Mouse (Mus musculus) cerebellum, adult 9-10 months (tissue): ENCODE measurements around the gene Omd.

Experiments used
- DNase-seq: peaks from one replicate; pipeline ENCODE4 v3.0.0; 2022

The Omd gene

DNA sequence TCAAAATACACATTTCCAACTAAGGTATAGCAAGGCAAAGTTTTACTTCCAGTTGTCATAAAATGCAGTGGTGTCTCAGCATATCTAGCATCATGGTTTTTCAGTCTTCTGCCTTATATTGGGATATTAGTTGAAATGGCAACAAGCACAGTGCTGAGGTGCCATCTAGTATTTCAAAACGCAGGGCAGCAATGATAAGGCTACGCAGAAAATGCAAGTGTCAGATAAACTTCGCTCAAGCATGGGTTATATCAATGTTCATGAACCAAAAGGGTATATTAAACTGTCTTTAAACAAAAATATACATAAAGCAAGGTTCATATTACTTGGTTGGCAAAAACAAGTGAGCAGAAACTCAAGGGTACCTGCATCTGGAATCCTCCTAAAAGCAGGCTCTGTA is 34.8 kb downstream of the Omd start:
- no peak for DNase-seq

GRCm38 (mm10) chr13:49618365-49618764 is 36.1 kb downstream of the Omd start:
- no peak for DNase-seq

GRCm38 (mm10) chr13:49623216-49623615 is 41.0 kb downstream of the Omd start:
- DNase-seq: no peak

- no peak for DNase-seq
Observed at GRCm38 (mm10) chr13:49628167-49628566, 45.9 kb downstream of the Omd start.

GRCm38 (mm10) chr13:49629076-49629475 is 46.8 kb downstream of the Omd start:
- no peak for DNase-seq

DNA sequence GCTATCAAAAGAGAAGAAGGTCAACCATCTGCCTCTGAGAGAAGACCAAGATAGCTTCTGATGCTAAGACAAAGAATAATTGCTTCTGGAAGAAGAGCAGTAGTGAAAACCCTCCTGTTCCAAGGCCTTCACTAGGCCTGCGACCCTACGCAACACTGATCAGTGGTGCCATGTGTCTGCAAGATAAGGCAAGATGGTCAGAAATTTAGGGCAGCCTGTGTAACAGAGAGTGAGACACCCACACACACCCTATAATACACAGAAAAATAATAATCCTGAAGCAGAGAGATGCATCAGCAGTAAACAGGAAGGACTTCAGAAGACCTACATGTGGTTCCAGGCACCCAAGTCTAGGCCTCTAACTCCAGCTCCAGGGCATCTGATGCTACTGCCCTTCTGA is 57.7 kb downstream of the Omd start:
- DNase-seq: no peak
